Mouse (Mus musculus) heart, adult 18-20 months (tissue): ENCODE data around the gene Arl5c. TPM values are rescaled to one million over a fixed set of nuclear protein-coding genes. Genes with fewer than 3 reads are reported as not detected.
A peak's percentile ranks its signal among the peaks of the same experiment; 100 is the strongest.

Experiments used
- DNase-seq, 2 experiments: peaks; one replicate each; pipeline ENCODE4 v3.0.0; 2021 to 2022; ENCODE audit warnings: mixed read lengths in 1 of 2
- total RNA-seq, 2 experiments: library from RNA; stranded (reverse); gene quantifications; 2 replicates each; pipeline ENCODE4 v1.2.3; 2021

Arl5c gene
- total RNA-seq, 2 experiments from 2014 or later: 1.1 TPM; not detected in 1

DNA sequence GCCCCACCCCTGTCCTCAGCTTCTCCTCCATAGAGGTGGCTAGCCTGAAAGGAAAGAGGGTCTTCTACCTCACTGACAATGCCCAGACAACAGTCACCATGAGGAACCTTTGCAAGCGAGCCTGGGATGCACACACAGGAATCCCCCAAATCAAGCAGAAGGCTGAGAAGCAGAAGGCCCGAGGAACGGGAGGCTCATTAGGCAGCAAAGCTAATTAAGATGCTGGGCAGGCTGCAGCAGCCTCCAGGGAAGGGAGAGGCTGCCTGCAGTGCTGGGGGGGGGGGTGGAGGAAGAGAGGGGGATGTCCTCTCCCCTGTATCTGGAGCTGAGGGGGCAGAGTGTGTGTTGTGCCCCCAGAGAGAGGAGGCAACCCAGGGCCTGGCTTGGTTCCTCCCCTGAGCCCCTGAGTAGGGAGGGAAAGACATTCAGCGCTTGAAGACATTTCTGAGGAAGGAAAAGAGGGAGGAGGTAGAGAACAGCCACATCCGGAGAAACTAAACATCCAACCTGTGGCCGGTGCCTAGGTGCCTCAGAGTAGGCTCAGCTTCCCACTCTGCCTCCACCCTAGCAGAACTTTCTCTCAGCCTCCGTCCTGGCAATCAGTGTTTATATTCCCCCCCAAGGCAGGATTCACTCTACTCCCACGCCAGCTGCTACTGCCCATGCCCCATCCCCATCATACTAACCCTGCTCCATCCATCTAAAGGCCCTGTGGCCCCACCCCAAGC is 24.1 kb upstream of the Arl5c start:
- DNase-seq: no peak

DNA sequence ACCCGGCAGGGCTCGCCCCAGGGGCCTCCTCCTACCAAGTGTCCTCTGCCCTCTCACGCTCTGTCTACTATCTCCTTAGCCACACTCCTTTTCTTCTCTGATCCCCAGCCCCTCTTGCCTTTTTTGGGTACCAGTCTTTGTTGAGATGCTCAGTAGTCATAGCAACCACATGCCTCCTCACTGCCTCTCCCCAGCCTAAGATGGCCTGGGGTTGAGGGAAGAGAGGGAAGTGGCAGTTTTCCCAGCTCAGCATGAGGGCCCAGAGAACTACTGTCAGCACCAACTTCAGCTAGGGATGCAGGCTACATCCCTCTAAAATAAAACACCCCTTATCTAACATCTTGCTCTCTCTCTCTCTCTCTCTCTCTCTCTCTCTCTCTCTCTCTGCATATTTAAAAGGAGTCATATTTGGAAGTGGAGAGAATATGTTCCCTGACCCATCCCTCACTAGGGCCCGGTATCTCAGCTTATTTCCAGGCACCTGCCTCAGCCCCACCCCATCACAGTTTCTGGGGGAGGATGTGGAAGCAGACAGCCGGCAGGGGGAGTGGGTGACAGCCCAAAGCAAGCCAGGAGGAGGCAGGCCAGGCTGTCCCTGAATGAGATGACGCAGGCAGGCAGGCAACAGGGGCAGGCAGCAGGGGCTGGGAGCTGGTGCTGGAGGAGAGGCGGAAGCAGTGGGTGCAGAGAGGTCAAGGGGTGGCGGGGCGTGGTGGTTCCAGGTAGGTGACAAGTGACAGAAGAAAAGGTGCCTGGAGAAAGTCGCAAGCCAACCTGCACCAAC is 23.1 kb upstream of the Arl5c start:
- no peak for DNase-seq

DNA sequence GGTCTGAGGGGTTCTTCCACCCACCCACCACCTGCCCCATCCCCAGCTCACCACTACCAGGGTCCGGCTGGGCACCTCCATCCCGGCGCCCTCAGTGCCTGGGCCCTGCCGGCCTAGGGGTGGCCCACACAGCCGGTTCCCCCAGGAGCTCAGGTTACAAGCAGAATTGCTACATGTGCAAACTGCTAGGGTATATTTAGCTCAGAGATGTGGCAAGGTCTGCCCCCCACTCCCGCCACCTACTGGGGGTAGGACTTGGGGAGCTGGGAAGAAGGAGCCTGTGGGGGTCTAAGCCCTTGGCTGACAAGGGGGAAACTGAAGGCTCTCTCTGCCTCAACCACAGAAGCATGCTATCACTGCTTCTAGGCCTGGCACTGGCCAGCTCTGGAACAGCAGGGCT is 22.2 kb upstream of the Arl5c start:
- DNase-seq: no peak

DNA sequence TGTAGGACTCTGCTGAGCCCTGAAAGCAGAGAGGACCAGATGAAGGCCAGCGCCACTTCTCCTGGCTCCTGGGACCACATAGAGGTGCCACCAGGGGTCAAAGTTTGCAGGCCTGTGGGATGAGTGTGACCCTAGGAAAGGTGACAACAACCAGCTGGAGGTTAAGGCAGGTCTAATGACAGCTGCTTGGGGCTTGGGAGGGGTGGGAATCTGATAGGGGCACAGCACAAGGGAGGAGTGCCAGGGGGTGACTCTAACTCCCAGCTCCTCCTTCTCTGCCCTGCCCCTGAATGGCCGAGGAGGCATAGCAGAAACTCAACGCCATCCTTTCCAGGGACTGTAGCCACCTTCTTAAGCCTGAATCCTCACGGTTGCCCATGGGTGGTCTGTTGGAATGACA is 20.8 kb upstream of the Arl5c start:
- DNase-seq: no peak

DNA sequence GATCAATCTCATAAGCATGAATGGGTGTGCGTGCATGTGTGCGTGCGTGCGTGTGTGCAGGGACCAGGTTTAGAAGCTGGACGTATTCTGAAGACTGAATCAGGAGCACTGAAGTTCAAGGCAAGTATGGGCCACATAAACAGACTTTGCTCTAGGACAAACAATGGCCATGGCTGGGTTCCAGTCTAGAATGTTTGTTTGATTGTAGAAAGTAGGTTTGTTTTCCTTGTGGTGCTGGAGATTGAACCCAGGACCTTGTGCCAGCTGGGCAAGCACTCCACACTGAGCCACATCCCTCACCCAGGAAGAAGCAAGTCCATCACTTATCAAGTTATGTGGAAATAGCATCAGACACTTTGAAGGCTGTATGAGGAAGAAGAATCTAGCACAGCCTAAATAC is 20.2 kb upstream of the Arl5c start:
- DNase-seq: no peak

DNA sequence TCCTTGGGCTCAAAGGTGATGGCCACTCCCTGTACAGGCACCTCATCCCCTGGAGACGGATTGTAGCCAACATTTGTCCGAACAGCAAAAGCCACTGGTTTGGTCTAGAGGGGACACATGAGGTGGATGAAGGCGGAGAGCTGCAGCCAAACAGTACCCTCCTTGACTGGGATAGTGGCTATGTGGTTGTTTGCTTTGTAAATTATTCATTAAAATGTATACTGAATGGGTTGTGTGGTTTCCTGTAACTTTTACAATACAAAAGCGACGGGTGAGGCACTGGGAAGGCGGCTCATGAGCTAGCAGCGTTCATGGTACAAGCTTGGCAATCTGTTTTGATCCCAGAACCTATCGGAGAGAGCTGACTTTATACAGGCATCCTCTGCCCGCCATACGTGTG is 16.9 kb upstream of the Arl5c start:
- no peak for DNase-seq

DNA sequence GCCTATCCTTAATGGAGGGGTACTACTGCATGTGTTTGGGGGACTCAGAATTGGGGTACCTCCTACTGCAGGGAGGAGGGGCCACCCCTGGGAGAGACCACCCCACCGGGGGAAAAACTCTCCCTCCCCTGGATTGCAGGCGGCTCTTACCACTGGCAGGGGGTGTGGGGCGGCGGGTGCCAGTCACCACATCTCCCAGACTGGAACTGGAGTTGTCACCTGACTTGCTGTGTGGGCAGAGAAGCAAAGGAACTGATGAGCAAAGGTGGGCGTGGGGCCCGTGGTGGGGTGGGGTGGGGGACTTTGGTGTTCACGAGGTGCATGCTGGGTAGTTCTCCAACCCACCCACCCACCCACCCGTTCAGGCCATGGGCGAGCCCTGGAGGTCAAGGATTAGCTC is 15.7 kb upstream of the Arl5c start:
- no peak for DNase-seq

DNA sequence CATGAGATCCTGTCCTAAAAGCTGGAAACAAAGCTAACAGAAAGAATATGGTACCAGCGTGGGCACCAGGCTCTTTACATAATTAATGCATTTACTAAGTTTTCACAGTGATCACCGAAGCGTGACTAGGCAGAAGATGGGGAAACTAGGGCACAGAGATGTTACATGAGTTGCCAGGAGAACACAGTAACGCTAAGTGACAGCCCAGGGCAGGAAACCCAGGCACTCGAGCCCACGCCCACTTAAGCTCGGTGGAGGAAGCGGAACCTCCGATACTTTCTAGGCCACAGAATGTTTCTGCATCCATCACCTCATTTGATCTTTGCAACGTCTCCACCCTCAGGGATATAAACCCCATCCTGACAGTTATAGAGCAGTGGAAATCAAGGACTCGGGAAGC is 12.1 kb upstream of the Arl5c start:
- no peak for DNase-seq

DNA sequence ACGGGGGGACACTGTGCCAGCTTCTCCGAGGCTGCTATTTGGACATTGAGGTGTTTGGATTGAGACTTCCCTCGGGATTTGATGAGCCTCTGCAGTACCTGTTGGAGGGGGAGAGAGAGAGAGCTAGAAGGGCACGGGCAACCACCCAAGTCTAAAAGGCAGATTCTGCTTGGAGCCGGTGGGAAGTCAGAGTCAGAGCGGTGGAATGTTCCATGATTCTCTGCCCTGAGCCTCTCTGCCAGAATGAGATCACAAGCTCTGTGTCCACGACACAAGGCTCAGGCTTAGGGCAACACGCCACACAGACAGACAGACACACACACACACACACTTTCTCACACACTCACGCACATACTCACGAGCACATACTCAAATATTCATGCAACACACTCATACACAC is 9.7 kb upstream of the Arl5c start:
- peak; percentile 75 to 79 for DNase-seq

DNA sequence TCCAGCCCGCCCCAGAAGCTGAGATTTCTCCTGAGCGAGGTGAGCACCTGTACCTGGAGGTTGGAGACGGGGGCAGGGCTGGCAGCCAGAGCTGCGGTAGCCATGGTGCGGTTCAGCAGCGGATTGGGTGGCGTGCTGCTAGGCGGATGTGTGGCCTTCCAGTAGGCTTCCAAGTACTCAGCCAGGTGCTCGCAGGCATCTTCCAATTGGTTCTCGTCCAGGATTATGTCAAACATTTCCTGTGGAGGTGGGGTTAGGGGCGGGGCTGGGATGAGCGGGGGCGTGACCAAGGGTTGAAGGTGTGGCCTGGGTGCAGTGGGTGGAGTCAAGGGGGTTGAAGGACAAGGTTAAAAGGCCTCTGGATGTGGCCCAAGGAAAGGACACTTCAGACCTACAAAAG is 9.1 kb upstream of the Arl5c start:
- no peak for DNase-seq

DNA sequence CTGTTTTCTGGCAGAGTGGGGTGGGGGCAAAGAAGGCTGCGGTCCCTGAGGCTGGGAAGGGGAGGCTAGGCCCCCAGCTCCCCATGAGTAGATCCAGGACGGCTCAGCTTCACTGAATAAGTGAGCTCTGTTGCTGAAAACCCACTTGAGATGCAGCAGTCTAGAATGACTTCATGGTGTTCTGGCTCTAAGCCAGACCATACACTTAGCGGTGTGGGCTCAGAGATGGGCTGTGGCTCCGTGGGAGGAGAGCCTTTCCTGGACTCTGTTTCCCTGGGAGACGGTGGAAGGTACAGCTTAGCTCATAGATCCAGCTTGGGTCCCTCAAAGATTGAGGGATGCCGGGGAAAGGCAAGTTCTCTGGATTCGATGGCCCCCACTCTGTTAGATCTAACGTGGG is 8.2 kb upstream of the Arl5c start:
- no peak for DNase-seq

DNA sequence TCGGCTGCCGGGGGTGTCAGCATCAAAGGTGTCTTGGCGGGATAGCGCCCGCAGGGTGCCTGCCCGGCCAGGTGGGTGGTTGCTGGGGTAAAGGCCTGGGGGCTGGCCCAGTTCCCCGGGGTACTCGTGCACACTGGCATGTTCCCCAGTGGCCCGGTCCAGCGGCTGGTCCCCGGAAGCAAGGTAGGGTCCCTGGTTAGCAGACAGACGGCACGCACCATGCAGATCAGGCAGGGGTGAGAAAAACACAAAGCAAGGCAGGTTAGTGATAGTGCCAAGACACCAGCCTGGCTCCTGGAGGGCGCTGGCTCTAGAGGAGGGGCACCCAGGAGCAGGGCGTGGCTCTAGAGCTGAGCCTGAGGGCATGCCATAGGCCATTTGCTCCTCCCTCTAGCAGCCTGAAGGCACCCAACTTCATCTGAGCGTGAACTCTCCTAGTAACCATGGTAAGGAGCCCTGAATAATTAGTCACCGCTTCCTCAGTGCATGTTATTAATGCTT is 7.2 kb upstream of the Arl5c start:
- no peak for DNase-seq

DNA sequence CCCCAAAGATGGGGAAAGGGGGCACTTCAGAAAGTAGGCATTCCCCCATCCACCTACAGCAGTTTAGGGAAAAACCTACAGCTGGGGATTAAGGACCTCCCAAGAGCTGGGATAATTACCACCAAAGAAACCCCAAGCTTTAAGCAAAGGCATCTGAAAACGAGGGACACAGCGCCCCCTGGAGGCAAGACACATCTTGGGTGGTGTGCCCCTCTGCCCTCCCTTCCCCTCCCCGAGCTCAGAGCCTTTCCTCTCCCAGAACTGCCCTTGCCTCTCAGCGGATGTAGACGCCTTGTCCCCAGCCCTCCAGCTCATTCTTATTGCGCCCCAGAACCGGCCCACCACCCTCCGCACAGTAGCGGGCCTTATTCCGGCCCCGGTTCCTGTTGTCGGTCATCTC is 6.6 kb upstream of the Arl5c start:
- DNase-seq: peak; percentile 74 to 89

DNA sequence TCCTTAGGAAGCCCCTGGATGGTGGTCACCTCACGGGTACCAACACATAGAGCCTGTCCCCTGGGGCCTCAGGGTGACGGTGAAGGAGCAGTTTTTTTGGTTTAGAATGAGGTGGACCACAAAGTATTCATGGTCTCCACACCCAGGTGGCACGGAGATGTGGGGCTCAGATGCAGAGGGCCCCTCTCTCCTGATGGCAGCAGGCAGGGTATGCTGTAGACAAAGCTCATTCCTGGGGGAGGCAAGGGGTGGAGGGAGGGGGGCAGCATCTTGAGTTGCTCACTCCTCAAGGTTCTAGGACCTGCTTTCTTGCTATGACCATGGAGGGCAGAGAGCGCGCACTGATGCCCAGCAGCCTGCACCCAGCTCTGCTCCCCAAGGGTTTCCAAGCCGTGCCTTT is 6.0 kb upstream of the Arl5c start:
- DNase-seq: no peak

DNA sequence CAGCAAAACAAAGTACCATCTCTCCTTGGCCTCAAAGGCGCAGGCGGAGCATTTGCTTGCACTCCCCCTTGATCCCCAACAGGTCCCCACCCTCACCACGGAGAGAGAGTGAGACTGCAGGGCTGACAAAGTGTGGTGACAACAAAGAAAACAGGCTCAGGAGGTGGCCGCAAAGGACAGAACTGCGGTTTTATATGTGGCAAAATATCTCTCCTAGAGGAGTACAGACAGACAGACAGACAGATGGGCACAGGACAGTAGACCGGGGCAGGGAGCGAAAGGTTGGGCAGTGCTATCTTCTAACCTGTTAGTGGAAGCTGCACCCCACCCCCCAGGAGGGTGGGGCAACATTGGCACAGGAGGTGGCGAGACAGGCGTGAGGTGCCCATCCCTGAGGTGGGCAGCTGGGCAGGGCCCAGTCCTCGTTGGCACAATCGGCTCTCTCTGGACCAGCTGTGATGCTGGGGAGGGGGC is 5.4 kb upstream of the Arl5c start:
- no peak for DNase-seq

DNA sequence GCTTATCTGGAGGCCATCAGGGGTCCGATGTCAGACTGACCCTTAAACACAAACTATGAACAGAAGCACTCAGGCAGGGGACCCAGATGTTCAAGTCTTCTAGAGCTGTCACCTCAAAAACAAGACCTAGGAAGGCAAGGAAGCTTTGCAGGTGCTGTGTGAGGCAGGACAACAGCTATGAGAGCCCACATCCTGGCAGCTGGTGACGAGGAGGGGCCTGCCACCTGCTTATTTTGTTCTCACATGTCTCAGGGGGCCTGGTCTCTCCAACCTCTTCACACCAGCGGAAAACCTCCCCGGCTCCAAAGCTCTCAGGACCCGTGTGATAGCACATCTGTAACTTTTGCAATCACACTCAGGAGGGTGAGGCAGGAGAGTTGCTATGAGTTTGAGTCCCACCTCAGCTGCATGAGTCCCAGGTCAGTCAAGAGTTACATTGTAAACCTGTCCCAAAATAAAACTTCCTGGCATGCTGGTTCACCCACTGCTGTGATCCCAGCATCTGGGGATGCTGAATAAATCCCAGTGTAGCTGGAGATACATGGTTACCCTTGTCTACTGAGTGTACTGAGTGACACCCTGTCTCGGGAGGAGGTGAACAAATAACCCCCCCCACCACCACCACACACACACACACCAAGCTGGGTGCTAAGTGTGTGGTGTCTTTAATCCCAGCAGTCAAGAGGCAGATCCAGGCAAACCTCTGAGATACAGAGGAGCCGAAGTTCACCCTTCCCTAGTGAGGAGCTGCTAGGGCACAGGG is 4.6 kb upstream of the Arl5c start:
- DNase-seq: no peak

DNA sequence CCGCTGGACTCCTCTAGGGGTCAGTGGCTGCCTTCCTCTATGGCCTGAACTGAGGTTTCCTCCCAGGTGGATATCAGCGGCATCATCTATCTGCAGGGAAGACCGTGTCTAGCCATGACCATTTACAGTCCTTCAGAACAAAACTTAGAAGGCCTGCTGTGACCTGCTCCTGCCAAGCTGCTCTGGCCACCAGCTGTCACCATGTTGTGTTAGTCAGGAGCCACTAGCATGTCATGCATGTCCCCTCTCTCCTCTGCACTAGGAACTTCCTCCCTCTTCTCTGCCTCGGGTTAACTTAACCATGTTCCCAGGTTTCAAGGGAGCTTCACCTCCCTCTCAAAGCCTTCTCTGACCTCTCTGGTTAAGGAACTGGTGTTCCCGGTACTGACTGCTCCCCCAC is 3.8 kb upstream of the Arl5c start:
- no peak for DNase-seq

DNA sequence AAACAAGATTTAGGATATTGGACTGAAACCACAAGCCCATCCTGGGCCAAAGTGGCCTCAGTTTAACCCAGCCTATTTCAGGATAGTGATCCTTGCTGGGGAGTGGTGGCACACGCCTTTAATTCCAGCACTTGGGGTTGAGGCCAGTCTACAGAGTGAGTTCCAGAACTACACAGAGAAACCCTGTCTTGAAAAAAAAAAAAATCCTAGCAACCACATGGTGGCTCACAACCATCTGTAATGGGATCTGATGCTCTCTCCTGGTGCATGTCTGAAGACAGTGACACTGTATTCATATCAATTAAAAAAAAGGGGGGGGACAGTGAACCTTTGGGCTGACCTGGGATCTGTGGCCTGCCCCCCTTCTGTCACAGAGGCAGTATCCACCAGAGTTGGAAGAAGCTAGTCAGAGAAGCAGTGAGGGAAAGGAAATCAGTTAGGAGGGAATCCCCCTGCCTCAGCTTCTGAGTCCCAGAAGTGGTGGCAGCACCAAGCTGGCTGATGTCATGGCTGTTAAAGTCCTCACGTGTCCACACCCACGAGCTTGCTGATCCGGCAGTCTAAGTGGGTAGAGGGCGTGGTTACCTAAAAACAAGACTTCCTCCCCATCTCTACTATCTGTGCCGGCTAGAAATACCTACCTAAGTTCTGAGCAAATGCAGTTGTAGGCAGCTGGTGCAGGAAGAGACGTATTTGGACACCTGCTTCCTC is 3.1 kb upstream of the Arl5c start:
- no peak for DNase-seq

DNA sequence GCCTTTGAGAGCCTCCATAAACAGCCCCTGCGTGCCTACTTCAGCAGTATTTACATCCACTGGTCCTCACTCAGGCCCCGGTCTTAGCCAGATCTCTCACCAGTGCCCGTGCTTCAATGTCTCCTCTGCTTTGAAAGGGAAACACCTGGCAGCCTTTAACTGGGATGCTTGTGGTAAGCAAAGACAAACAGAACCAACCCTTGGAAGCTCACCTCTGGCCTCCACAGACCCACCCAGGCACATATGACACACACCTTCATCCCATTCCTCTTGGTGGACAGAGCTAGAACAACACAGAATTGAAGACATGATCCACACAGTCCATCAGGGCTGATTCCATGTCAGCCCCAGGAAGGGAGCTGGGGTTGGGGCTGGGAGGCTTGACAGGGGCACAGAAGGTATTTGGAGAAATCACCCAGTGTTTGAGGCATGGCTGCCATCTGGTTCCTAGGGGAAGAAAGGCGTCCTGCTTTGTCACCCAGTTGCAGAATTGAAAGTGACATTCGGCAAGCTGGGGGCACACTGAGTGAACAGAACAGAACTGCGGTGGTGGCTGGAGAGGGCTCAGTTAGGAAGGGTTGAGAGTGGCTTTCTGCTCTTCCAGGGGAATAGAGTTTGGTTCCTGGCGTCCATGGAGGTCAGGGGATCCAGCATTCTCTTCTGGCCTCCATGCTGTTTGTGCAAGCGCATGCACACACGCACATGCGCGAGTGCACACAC is 2.3 kb upstream of the Arl5c start:
- no peak for DNase-seq

DNA sequence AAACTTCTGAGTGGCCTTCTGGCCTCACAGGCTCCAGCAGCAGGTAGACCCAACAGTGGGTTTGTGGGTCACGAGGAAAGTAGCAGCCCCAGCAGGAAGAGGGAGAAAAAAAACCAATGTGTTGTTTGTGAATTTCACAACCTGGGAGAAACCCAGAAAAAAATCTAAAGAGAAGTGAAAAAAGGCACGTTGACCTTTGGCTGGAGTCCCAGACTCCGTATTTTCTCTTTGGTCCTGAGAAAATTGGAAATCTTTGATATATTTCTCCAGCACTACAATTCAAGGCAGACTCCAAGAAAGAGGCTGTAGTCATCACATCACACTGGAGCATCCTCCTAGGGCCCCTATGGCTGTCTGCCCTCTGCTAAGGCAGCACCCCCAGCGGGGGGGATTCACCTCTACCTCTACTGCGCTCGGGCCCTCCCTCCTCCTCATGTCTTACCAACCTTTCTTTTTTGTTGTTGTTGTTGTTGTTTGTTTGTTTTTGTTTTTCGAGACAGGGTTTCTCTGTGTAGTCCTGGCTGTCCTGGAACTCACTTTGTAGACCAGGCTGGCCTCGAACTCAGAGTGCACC is 1.5 kb upstream of the Arl5c start:
- DNase-seq: no peak

DNA sequence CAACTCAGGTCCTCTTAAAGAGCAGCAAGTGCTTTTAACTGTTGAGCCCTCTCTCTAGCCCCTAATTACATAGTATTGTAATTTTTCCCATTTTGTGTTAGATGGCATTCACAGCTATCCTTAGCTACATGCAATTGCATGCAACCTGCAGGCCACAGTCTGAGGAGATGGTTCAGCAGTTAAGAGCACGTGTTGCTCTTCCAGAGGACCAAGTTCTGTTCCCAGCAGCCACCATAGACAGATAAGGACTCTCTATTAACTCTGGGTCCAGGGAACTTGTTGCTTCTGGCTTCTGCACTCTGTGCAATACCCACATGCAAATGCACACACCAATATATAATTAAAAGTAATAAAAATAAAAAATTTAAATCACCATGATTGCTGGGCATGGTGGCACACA is 710 bp upstream of the Arl5c start:
- no peak for DNase-seq
